Mouse (Mus musculus) embryonic facial prominence, embryonic 11.5 days (tissue): ENCODE data around the gene Zcchc24. TPM values are rescaled to one million over a fixed set of nuclear protein-coding genes. Genes with fewer than 3 reads are reported as not detected.

Experiments
- ATAC-seq: fragments of 200-750 bp; cut with Nextera tagmentation; replicated peaks from 2 replicates; pipeline ENCODE4 v1.8.0; 2017; ENCODE audit warnings: low read depth; ENCODE audit not compliant: insufficient number of reproducible peaks, low FRiP score, low TSS enrichment
- DNase-seq: peaks from one replicate; pipeline ENCODE4 v3.0.0-alpha.2; 2015; ENCODE audit warnings: low spot score
- H3K27ac ChIP-seq: fragments of 300-500 bp; sonication (generic); replicated peaks from 2 replicates; pipeline ENCODE4 v1.5.1; 2014; ENCODE audit warnings: mild to moderate bottlenecking, low read depth, low read length, control low read depth
- H3K27me3 ChIP-seq: fragments of 300-500 bp; sonication (generic); 2 replicates; pipeline ENCODE4 v1.6.1; 2014; ENCODE audit warnings: mild to moderate bottlenecking, low read length, moderate library complexity, mixed read lengths; ENCODE audit not compliant: control insufficient read depth, insufficient read depth
- H3K36me3 ChIP-seq: fragments of 300-500 bp; sonication (generic); replicated peaks from 2 replicates; pipeline ENCODE4 v1.6.1; 2014; ENCODE audit warnings: low read depth, mild to moderate bottlenecking, low read length, moderate library complexity, mixed read lengths; ENCODE audit not compliant: control insufficient read depth, insufficient read depth
- H3K4me1 ChIP-seq: fragments of 300-500 bp; sonication (generic); 2 replicates; pipeline ENCODE4 v1.6.1; 2014; ENCODE audit warnings: low read length, mixed read lengths; ENCODE audit not compliant: control insufficient read depth, insufficient read depth
- H3K4me2 ChIP-seq: fragments of 300-500 bp; sonication (generic); 2 replicates; pipeline ENCODE4 v1.6.1; 2014; ENCODE audit warnings: low read depth, mild to moderate bottlenecking, control low read depth, low read length, moderate library complexity
- H3K4me3 ChIP-seq: fragments of 300-500 bp; sonication (generic); 2 replicates; pipeline ENCODE4 v1.5.1; 2014; ENCODE audit warnings: low read depth, low read length, control low read depth
- H3K9ac ChIP-seq: fragments of 300-500 bp; sonication (generic); replicated peaks from 2 replicates; pipeline ENCODE4 v1.6.1; 2014; ENCODE audit warnings: mild to moderate bottlenecking, control low read depth, low read length
- H3K9me3 ChIP-seq: fragments of 300-500 bp; sonication (generic); replicated peaks from 2 replicates; pipeline ENCODE4 v1.6.1; 2016; ENCODE audit warnings: mild to moderate bottlenecking, low read length, inconsistent platforms, mixed read lengths; ENCODE audit not compliant: control insufficient read depth
- WGBS: fragments of 180-500 bp; shearing (Covaris S2); extraction: QIAGEN DNeasy Blood & Tissue Kit; methylation state at CpG from one replicate; pipeline ENCODE4 v1.1.7; 2014; 5-methylcytosine and 5-hydroxymethylcytosine counted together
- polyA plus RNA-seq: library from polyadenylated mRNA; unstranded; fragments of >200 nt; fragmentation: Nextera tagmentation; extraction: Ambion mirVana; gene quantifications from 2 replicates; pipeline ENCODE4 v1.2.1, GENCODE M21; 2014

The Zcchc24 gene
- polyA plus RNA-seq, 1 experiment from 2014 or later = 23.6 TPM

- ATAC-seq = no peak
- WGBS = 27% methylated on average over 19 of the region's 19 CpGs
- H3K27ac ChIP-seq = no peak overlapping the region
- H3K9me3 ChIP-seq = no peaks in the 10 kb centered on the region
- DNase-seq = peak; percentile 91
- H3K4me1 ChIP-seq = no peaks in the 10 kb centered on the region; the same call in 1 of the 2 replicates
- no peak overlapping the region for H3K4me2 ChIP-seq
- no peaks in the 10 kb centered on the region for H3K27me3 ChIP-seq
- H3K36me3 ChIP-seq = no peaks in the 10 kb centered on the region
- H3K9ac ChIP-seq = no peak overlapping the region
- no peak overlapping the region for H3K4me3 ChIP-seq
These were observed 31.5 kb upstream of the Zcchc24 start for GRCm38 (mm10) chr14:25800166-25800960.

- H3K36me3 ChIP-seq = no peaks in the 10 kb centered on the region
- H3K27ac ChIP-seq = peak overlapping the region; percentile 56; the same call in 1 of the 2 replicates
- peak; percentile 80 for DNase-seq
- H3K4me3 ChIP-seq = no peak overlapping the region
- H3K4me2 ChIP-seq = peak overlapping the region; percentile 10; the same call in 1 of the 2 replicates
- H3K9ac ChIP-seq = no peak overlapping the region
- H3K9me3 ChIP-seq = no peaks in the 10 kb centered on the region
- no peaks in the 10 kb centered on the region for H3K27me3 ChIP-seq
- 36% methylated on average over 7 of the region's 7 CpGs for WGBS
- no peak; the same call in 1 of the 2 replicates for ATAC-seq
- H3K4me1 ChIP-seq = no peaks in the 10 kb centered on the region; the same call in 1 of the 2 replicates
These were observed 27.8 kb upstream of the Zcchc24 start for GRCm38 (mm10) chr14:25796619-25797018.

- 33% methylated on average over 10 of the region's 10 CpGs for WGBS
- DNase-seq (peak; percentile 69), ATAC-seq (0 out of 2 replicates have a peak, but pooled peaks have one; percentile 51)
- Histone ChIP-seq H3K9ac (no peak overlapping the region), H3K36me3 (no peaks in the 10 kb centered on the region), H3K9me3 (no peaks in the 10 kb centered on the region), H3K27ac (peak overlapping the region; percentile 56; the same call in 1 of the 2 replicates), H3K4me1 (no peaks in the 10 kb centered on the region; the same call in 1 of the 2 replicates), H3K27me3 (no peaks in the 10 kb centered on the region), H3K4me3 (no peak overlapping the region), H3K4me2 (no peak overlapping the region)
These were observed 26.8 kb upstream of the Zcchc24 start for GRCm38 (mm10) chr14:25795561-25796174.

- Histone ChIP-seq H3K9me3 (no peaks in the 10 kb centered on the region), H3K4me2 (no peak overlapping the region), H3K27ac (peak overlapping the region; percentile 56; the same call in 1 of the 2 replicates), H3K4me3 (no peak overlapping the region), H3K36me3 (no peaks in the 10 kb centered on the region), H3K27me3 (no peaks in the 10 kb centered on the region), H3K9ac (no peak overlapping the region; the same call in 1 of the 2 replicates), H3K4me1 (no peaks in the 10 kb centered on the region; the same call in 1 of the 2 replicates)
- WGBS = 73% methylated on average over 6 of the region's 6 CpGs
- ATAC-seq = no peak
- no peak for DNase-seq
These were observed 26.2 kb upstream of the Zcchc24 start for GRCm38 (mm10) chr14:25795067-25795466.

- 93% methylated on average over 2 of the region's 2 CpGs for WGBS
- Histone ChIP-seq H3K9me3 (no peaks in the 10 kb centered on the region), H3K9ac (no peak overlapping the region), H3K4me3 (no peak overlapping the region), H3K4me1 (no peaks in the 10 kb centered on the region; the same call in 1 of the 2 replicates), H3K36me3 (no peaks in the 10 kb centered on the region), H3K27ac (no peak overlapping the region), H3K27me3 (no peaks in the 10 kb centered on the region), H3K4me2 (no peak overlapping the region)
- DNase-seq (no peak), ATAC-seq (no peak)
These were observed 25.5 kb upstream of the Zcchc24 start for GRCm38 (mm10) chr14:25794331-25794730.

GRCm38 (mm10) chr14:25790768-25791302 lies 22.0 kb upstream of the Zcchc24 start:
- no peak overlapping the region for H3K4me2 ChIP-seq
- no peaks in the 10 kb centered on the region for H3K9me3 ChIP-seq
- no peak for DNase-seq
- 71% methylated on average over 6 of the region's 6 CpGs for WGBS
- no peaks in the 10 kb centered on the region for H3K27me3 ChIP-seq
- no peak for ATAC-seq
- H3K4me1 ChIP-seq = no peaks in the 10 kb centered on the region
- no peak overlapping the region for H3K4me3 ChIP-seq
- no peak overlapping the region for H3K9ac ChIP-seq
- no peaks in the 10 kb centered on the region for H3K36me3 ChIP-seq
- no peak overlapping the region for H3K27ac ChIP-seq

- Histone ChIP-seq H3K9ac (no peak overlapping the region), H3K4me2 (no peak overlapping the region), H3K9me3 (no peaks in the 10 kb centered on the region), H3K4me1 (no peaks in the 10 kb centered on the region), H3K27ac (no peak overlapping the region), H3K36me3 (no peaks in the 10 kb centered on the region), H3K4me3 (no peak overlapping the region), H3K27me3 (no peaks in the 10 kb centered on the region)
- DNase-seq (no peak), ATAC-seq (no peak)
- WGBS = 67% methylated on average over 1 of the region's 1 CpGs
These were observed 21.1 kb upstream of the Zcchc24 start for GRCm38 (mm10) chr14:25789946-25790345.

GRCm38 (mm10) chr14:25789207-25789606 lies 20.4 kb upstream of the Zcchc24 start:
- no peak overlapping the region for H3K9ac ChIP-seq
- H3K36me3 ChIP-seq = no peaks in the 10 kb centered on the region
- no peaks in the 10 kb centered on the region for H3K27me3 ChIP-seq
- H3K9me3 ChIP-seq = no peaks in the 10 kb centered on the region
- H3K4me2 ChIP-seq = no peak overlapping the region
- DNase-seq = no peak
- H3K27ac ChIP-seq = no peak overlapping the region
- H3K4me3 ChIP-seq = no peak overlapping the region
- no peaks in the 10 kb centered on the region for H3K4me1 ChIP-seq
- no peak for ATAC-seq
